Mouse (Mus musculus): ENCODE measurements around the gene Gpsm2. TPM values are rescaled to one million over a fixed set of nuclear protein-coding genes. Genes with fewer than 3 reads are reported as not detected.

Gpsm2 gene
- polyA plus RNA-seq, 1 experiment from 2014 or later = 18.3 TPM

GRCm38 (mm10) chr3:108764976-108765375 is 42.9 kb upstream of the Gpsm2 start:
- no peaks in the 10 kb centered on the region for H3K36me3 ChIP-seq (replicated peaks; ENCODE audit: insufficient read depth, low read length)
- no peak overlapping the region for H3K4me2 ChIP-seq (ENCODE audit: low read depth, low read length)
- TF ChIP-seq CTCF (IDR thresholded peaks at IDR 0.05; ENCODE audit: low read depth) (no peak), EP300 (IDR thresholded peaks at IDR 0.05; ENCODE audit: low read depth) (no peak)
- ATAC-seq = no peak
- H3K9me3 ChIP-seq (ENCODE audit: low read length) = no peaks in the 10 kb centered on the region
- no peak overlapping the region for H3K9ac ChIP-seq (replicated peaks)
- H3K4me3 ChIP-seq (ENCODE audit: low read depth, low read length) = no peak overlapping the region
- WGBS (ENCODE audit: insufficient replicate concordance) = 55% methylated on average over 7 of the region's 7 CpGs
- H3K27me3 ChIP-seq (ENCODE audit: insufficient read depth, low read length) = no peaks in the 10 kb centered on the region
- H3K27ac ChIP-seq (ENCODE audit: low read depth) = no peak overlapping the region
- H3K4me1 ChIP-seq (ENCODE audit: insufficient read depth) = peaks cover 13% of the 10 kb centered on the region; the same call in 1 of the 2 replicates
- DNase-seq = no peak

GRCm38 (mm10) chr3:108763691-108764090 is 41.6 kb upstream of the Gpsm2 start:
- peaks cover 13% of the 10 kb centered on the region; the same call in 1 of the 2 replicates for H3K4me1 ChIP-seq (ENCODE audit: insufficient read depth)
- H3K27me3 ChIP-seq (ENCODE audit: insufficient read depth, low read length) = no peaks in the 10 kb centered on the region
- DNase-seq (no peak), ATAC-seq (no peak)
- no peaks in the 10 kb centered on the region for H3K9me3 ChIP-seq (ENCODE audit: low read length)
- H3K27ac ChIP-seq (ENCODE audit: low read depth) = no peak overlapping the region
- H3K4me3 ChIP-seq (ENCODE audit: low read depth, low read length) = no peak overlapping the region
- H3K4me2 ChIP-seq (ENCODE audit: low read depth, low read length) = no peak overlapping the region
- no peaks in the 10 kb centered on the region for H3K36me3 ChIP-seq (replicated peaks; ENCODE audit: insufficient read depth, low read length)
- TF ChIP-seq EP300 (IDR thresholded peaks at IDR 0.05; ENCODE audit: low read depth) (no peak), CTCF (IDR thresholded peaks at IDR 0.05; ENCODE audit: low read depth) (no peak)
- no peak overlapping the region for H3K9ac ChIP-seq (replicated peaks)
- WGBS (ENCODE audit: insufficient replicate concordance) = 70% methylated on average over 2 of the region's 2 CpGs

GRCm38 (mm10) chr3:108762597-108763111 is 40.5 kb upstream of the Gpsm2 start:
- Histone ChIP-seq H3K9ac (replicated peaks) (no peak overlapping the region), H3K27ac (ENCODE audit: low read depth) (no peak overlapping the region), H3K4me1 (ENCODE audit: insufficient read depth) (peaks cover 10% of the 10 kb centered on the region; the same call in 1 of the 2 replicates), H3K27me3 (ENCODE audit: insufficient read depth, low read length) (no peaks in the 10 kb centered on the region), H3K4me3 (ENCODE audit: low read depth, low read length) (no peak overlapping the region), H3K9me3 (ENCODE audit: low read length) (no peaks in the 10 kb centered on the region), H3K36me3 (replicated peaks; ENCODE audit: insufficient read depth, low read length) (no peaks in the 10 kb centered on the region), H3K4me2 (ENCODE audit: low read depth, low read length) (no peak overlapping the region)
- TF ChIP-seq CTCF (IDR thresholded peaks at IDR 0.05; ENCODE audit: low read depth) (no peak), EP300 (IDR thresholded peaks at IDR 0.05; ENCODE audit: low read depth) (no peak)
- DNase-seq = no peak
- WGBS (ENCODE audit: insufficient replicate concordance) = 65% methylated on average over 7 of the region's 7 CpGs
- ATAC-seq = no peak

GRCm38 (mm10) chr3:108759566-108760420 is 37.7 kb upstream of the Gpsm2 start:
- WGBS (ENCODE audit: insufficient replicate concordance) = 74% methylated on average over 11 of the region's 11 CpGs
- no peak overlapping the region for H3K4me2 ChIP-seq (ENCODE audit: low read depth, low read length)
- H3K27ac ChIP-seq (ENCODE audit: low read depth) = no peak overlapping the region
- no peak overlapping the region for H3K4me3 ChIP-seq (ENCODE audit: low read depth, low read length)
- H3K27me3 ChIP-seq (ENCODE audit: insufficient read depth, low read length) = no peaks in the 10 kb centered on the region
- ATAC-seq = no peak
- H3K9me3 ChIP-seq (ENCODE audit: low read length) = no peaks in the 10 kb centered on the region
- no peak for TF ChIP-seq CTCF (IDR thresholded peaks at IDR 0.05; ENCODE audit: low read depth)
- TF ChIP-seq EP300 (IDR thresholded peaks at IDR 0.05; ENCODE audit: low read depth) = no peak
- peaks cover 7% of the 10 kb centered on the region for H3K4me1 ChIP-seq (ENCODE audit: insufficient read depth)
- H3K36me3 ChIP-seq (replicated peaks; ENCODE audit: insufficient read depth, low read length) = no peaks in the 10 kb centered on the region
- DNase-seq = no peak
- H3K9ac ChIP-seq (replicated peaks) = no peak overlapping the region

- WGBS (ENCODE audit: insufficient replicate concordance) = 76% methylated on average over 9 of the region's 9 CpGs
- TF ChIP-seq CTCF (IDR thresholded peaks at IDR 0.05; ENCODE audit: low read depth) (no peak), EP300 (IDR thresholded peaks at IDR 0.05; ENCODE audit: low read depth) (no peak)
- H3K4me1 ChIP-seq (ENCODE audit: insufficient read depth) = peaks cover 11% of the 10 kb centered on the region
Measured at GRCm38 (mm10) chr3:108757570-108757969, 35.5 kb upstream of the Gpsm2 start.

DNA sequence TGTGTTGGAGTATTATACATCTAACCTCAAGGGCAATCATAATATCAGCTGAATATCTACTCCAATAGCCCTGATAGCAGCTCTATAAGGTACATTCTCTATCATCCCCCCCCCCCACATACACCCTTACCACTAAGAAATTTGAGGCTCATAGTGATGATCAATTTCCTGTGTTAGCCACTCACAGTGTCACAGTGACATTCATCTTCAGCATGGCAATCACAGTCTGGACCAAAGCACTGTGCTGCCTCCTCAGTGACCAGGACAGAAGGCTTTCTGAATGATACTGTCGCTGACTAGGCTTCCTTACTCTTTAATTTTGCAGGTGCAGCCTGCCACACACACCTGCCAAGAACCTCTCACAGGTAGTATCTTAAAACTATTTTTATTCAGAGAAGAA is 34.0 kb upstream of the Gpsm2 start:
- DNase-seq (no peak), ATAC-seq (no peak)
- no peaks in the 10 kb centered on the region for H3K36me3 ChIP-seq (replicated peaks; ENCODE audit: insufficient read depth, low read length)
- peaks cover 14% of the 10 kb centered on the region for H3K4me1 ChIP-seq (ENCODE audit: insufficient read depth)
- no peak overlapping the region for H3K9ac ChIP-seq (replicated peaks)
- WGBS (ENCODE audit: insufficient replicate concordance) = 76% methylated on average over 1 of the region's 1 CpGs
- TF ChIP-seq EP300 (IDR thresholded peaks at IDR 0.05; ENCODE audit: low read depth) (no peak), CTCF (IDR thresholded peaks at IDR 0.05; ENCODE audit: low read depth) (no peak)
- no peak overlapping the region for H3K4me2 ChIP-seq (ENCODE audit: low read depth, low read length)
- no peaks in the 10 kb centered on the region for H3K9me3 ChIP-seq (ENCODE audit: low read length)
- no peak overlapping the region for H3K27ac ChIP-seq (ENCODE audit: low read depth)
- H3K4me3 ChIP-seq (ENCODE audit: low read depth, low read length) = no peak overlapping the region
- no peaks in the 10 kb centered on the region for H3K27me3 ChIP-seq (ENCODE audit: insufficient read depth, low read length)

More at GRCm38 (mm10) chr3:108757570-108757969, 35.5 kb upstream of the Gpsm2 start:
- Histone ChIP-seq H3K27me3 (ENCODE audit: insufficient read depth, low read length) (no peaks in the 10 kb centered on the region), H3K4me3 (ENCODE audit: low read depth, low read length) (no peak overlapping the region), H3K9me3 (ENCODE audit: low read length) (no peaks in the 10 kb centered on the region), H3K36me3 (replicated peaks; ENCODE audit: insufficient read depth, low read length) (no peaks in the 10 kb centered on the region), H3K27ac (ENCODE audit: low read depth) (no peak overlapping the region), H3K4me2 (ENCODE audit: low read depth, low read length) (no peak overlapping the region), H3K9ac (replicated peaks) (no peak overlapping the region)
- no peak for ATAC-seq
- DNase-seq = no peak
